Mouse (Mus musculus) liver, embryonic 11.5 days (tissue): ENCODE results near the gene Crxos. TPM values are rescaled to one million over a fixed set of nuclear protein-coding genes. Genes with fewer than 3 reads are reported as not detected.

ENCODE experiments used
- ATAC-seq: fragments of 200-750 bp; cut with Nextera tagmentation; replicated peaks from 2 replicates; pipeline ENCODE4 v1.8.0; 2017; ENCODE audit warnings: moderate number of reproducible peaks, mild to moderate bottlenecking, moderate TSS enrichment, moderate library complexity; ENCODE audit not compliant: low FRiP score
- DNase-seq: peaks from one replicate; pipeline ENCODE4 v3.0.0-alpha.2; 2017; ENCODE audit warnings: low spot score
- H3K27ac ChIP-seq: fragments of 300-500 bp; sonication (generic); 2 replicates; pipeline ENCODE4 v1.5.1; 2014; ENCODE audit warnings: mild to moderate bottlenecking, low read depth, low read length, control low read depth
- H3K27me3 ChIP-seq: fragments of 300-500 bp; sonication (generic); replicated peaks from 2 replicates; pipeline ENCODE4 v1.6.1; 2014; ENCODE audit warnings: low read length, mixed read lengths; ENCODE audit not compliant: control insufficient read depth, insufficient read depth
- H3K36me3 ChIP-seq: fragments of 300-500 bp; sonication (generic); 2 replicates; pipeline ENCODE4 v1.6.1; 2014; ENCODE audit warnings: mild to moderate bottlenecking, low read length, moderate library complexity, mixed read lengths; ENCODE audit not compliant: control insufficient read depth, insufficient read depth
- H3K4me1 ChIP-seq: fragments of 300-500 bp; sonication (generic); replicated peaks from 2 replicates; pipeline ENCODE4 v1.6.1; 2014; ENCODE audit warnings: low read length, mixed read lengths; ENCODE audit not compliant: control insufficient read depth, insufficient read depth
- H3K4me2 ChIP-seq: fragments of 300-500 bp; sonication (generic); 2 replicates; pipeline ENCODE4 v1.6.1; 2014; ENCODE audit warnings: mild to moderate bottlenecking, control low read depth, moderate library complexity
- H3K4me3 ChIP-seq: fragments of 300-500 bp; sonication (generic); 2 replicates; pipeline ENCODE4 v1.5.1; 2014; ENCODE audit warnings: low read depth, low read length, control low read depth
- H3K9ac ChIP-seq: fragments of 300-500 bp; sonication (generic); 2 replicates; pipeline ENCODE4 v1.6.1; 2014; ENCODE audit warnings: low read depth, low read length, control low read depth
- H3K9me3 ChIP-seq: fragments of 300-500 bp; sonication (generic); 2 replicates; pipeline ENCODE4 v1.6.1; 2016; ENCODE audit warnings: low read length, inconsistent platforms, mixed read lengths; ENCODE audit not compliant: control insufficient read depth
- WGBS: fragments of 180-500 bp; shearing (Covaris S2); extraction: QIAGEN DNeasy Blood & Tissue Kit; methylation state at CpG from one replicate; pipeline ENCODE4 v1.1.7; 2014; 5-methylcytosine and 5-hydroxymethylcytosine counted together
- polyA plus RNA-seq: library from polyadenylated mRNA; unstranded; fragments of >200 nt; fragmentation: Nextera tagmentation; extraction: Ambion mirVana; gene quantifications from 2 replicates; pipeline ENCODE4 v1.2.1, GENCODE M21; 2014

Gene Crxos
- polyA plus RNA-seq = not detected in 2 replicates

DNA sequence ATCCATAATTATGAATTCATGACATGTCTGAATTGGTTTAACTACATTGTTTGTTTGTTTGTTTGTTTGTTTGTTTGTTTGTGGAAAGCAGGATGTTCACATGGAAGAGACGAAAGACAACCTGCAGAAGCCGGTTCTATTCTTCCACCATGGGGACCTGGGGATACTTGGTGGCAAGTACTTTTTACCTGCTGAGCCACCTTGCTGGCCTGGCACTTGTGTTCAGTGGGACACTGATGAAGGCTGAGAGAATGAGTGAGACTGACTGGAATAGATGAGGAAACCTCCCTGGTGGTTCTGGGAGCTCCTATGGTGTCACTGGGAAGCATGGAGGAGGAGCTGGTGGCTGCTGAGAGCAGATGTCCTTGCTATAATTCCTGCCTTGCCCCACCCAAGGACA lies at the start of gene Crxos:
Gene Crxos, plus strand, starts transcription at position 301 of the 400 bp plus-strand sequence.
- ATAC-seq (no peak), DNase-seq (no peak)
- Histone ChIP-seq H3K9ac (no peak within 1 kb of the TSS), H3K4me2 (no peak within 1 kb of the TSS), H3K27me3 (no peaks in the 10 kb centered on the region), H3K4me1 (no peaks in the 10 kb centered on the region), H3K9me3 (no peaks in the 10 kb centered on the region), H3K4me3 (no peak within 1 kb of the TSS), H3K36me3 (no peaks in the 10 kb centered on the region), H3K27ac (no peak within 1 kb of the TSS)
- WGBS = 79% methylated on average over 2 of the region's 2 CpGs

DNA sequence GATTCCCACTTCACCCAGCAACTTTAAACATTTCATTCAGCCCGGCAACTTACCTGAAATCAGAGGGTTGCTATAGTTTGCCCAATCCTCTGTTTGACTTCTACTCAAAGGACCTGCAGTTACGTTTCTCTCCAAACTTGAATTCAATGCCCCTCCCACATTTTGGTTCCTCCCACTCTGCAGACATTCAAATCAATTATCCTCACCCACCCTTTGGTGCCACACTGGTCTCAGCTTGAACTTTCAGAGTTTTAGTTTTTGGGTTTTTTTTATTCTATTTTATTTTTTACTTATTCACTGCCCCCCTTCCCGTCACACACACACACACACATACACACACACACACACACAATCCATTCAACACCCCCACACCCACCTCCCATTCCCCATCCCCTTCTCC lies 42.8 kb upstream of the Crxos start, which contains the start of gene Obox6:
Gene Obox6, minus strand, starts transcription at position 101 of the 400 bp plus-strand sequence.
- Histone ChIP-seq H3K36me3 (no peaks in the 10 kb centered on the region), H3K27ac (no peak within 1 kb of the TSS), H3K27me3 (no peaks in the 10 kb centered on the region), H3K9ac (no peak within 1 kb of the TSS), H3K9me3 (peaks cover 8% of the 10 kb centered on the region), H3K4me3 (no peak within 1 kb of the TSS), H3K4me2 (no peak within 1 kb of the TSS), H3K4me1 (no peaks in the 10 kb centered on the region)
- ATAC-seq = no peak
- DNase-seq = no peak
- WGBS = 82% methylated on average over 3 of the region's 3 CpGs

GRCm38 (mm10) chr7:15859657-15860056 lies 22.8 kb upstream of the Crxos start:
- 31% methylated on average over 2 of the region's 2 CpGs for WGBS
- H3K4me1 ChIP-seq = no peaks in the 10 kb centered on the region
- H3K27ac ChIP-seq = no peak overlapping the region

GRCm38 (mm10) chr7:15864104-15864503 lies 18.3 kb upstream of the Crxos start:
- Histone ChIP-seq H3K4me2 (no peak overlapping the region), H3K27ac (no peak overlapping the region), H3K9me3 (no peaks in the 10 kb centered on the region), H3K4me3 (no peak overlapping the region), H3K4me1 (no peaks in the 10 kb centered on the region), H3K36me3 (no peaks in the 10 kb centered on the region), H3K9ac (no peak overlapping the region), H3K27me3 (no peaks in the 10 kb centered on the region)
- DNase-seq (no peak), ATAC-seq (no peak)
- 69% methylated on average over 4 of the region's 4 CpGs for WGBS

More at GRCm38 (mm10) chr7:15859657-15860056, 22.8 kb upstream of the Crxos start:
- Histone ChIP-seq H3K4me3 (no peak overlapping the region), H3K27me3 (no peaks in the 10 kb centered on the region), H3K9ac (no peak overlapping the region), H3K9me3 (no peaks in the 10 kb centered on the region), H3K4me2 (no peak overlapping the region), H3K36me3 (no peaks in the 10 kb centered on the region)
- ATAC-seq (no peak), DNase-seq (no peak)

DNA sequence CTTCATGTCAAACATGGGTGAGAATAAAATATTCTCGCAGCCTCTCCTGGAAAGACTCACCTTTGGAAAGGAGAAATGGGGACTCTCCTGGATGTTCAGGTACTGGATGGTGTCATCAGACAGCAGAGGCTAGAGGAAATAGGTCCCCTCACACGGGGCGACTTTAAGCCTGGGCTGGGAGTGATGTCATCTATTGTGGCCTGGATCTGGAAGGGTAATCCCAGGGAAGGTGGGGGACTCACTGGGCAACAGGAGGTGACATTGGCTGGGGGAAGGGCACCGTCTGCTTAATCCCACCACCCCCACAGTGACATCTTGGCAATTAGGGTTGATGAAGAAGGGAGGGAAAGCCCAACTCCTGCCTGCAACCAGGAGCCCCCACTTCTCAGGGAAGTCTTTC lies 2.7 kb upstream of the Crxos start, which contains the start of gene Crx:
Gene Crx, minus strand, starts transcription at position 213 of the 400 bp plus-strand sequence.
- H3K4me3 ChIP-seq = no peak within 1 kb of the TSS
- H3K9ac ChIP-seq = no peak within 1 kb of the TSS
- H3K9me3 ChIP-seq = no peaks in the 10 kb centered on the region
- no peak within 1 kb of the TSS for H3K27ac ChIP-seq
- H3K4me2 ChIP-seq = no peak within 1 kb of the TSS
- H3K4me1 ChIP-seq = no peaks in the 10 kb centered on the region
- no peaks in the 10 kb centered on the region for H3K27me3 ChIP-seq
- no peak for ATAC-seq
- DNase-seq = no peak
- 30% methylated on average over 4 of the region's 4 CpGs for WGBS
- H3K36me3 ChIP-seq = no peaks in the 10 kb centered on the region

DNA sequence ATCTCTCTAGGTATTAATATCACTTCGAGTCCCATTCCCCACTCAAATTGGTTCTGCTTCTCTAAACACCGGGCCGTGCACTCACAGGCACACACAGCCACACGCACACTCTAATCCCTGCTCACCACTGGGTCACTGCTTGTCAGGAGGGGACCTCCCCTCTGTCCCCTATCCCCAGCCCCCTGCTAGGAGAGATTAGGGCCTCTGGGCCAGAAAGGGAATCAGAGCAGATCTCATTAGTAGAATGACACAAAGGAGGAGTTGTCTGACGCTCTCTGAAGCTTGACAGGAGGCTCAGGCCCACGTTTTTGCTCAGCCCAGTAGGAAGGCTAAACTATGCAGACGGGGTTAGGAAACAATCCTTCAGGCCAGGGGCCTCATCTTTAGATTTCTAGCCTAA lies 1.0 kb upstream of the Crxos start:
- Histone ChIP-seq H3K27me3 (no peaks in the 10 kb centered on the region), H3K4me3 (no peak overlapping the region), H3K36me3 (no peaks in the 10 kb centered on the region), H3K4me2 (no peak overlapping the region), H3K4me1 (no peaks in the 10 kb centered on the region), H3K9ac (no peak overlapping the region), H3K9me3 (no peaks in the 10 kb centered on the region), H3K27ac (no peak overlapping the region)
- DNase-seq (no peak), ATAC-seq (no peak)
- WGBS = 22% methylated on average over 7 of the region's 7 CpGs

DNA sequence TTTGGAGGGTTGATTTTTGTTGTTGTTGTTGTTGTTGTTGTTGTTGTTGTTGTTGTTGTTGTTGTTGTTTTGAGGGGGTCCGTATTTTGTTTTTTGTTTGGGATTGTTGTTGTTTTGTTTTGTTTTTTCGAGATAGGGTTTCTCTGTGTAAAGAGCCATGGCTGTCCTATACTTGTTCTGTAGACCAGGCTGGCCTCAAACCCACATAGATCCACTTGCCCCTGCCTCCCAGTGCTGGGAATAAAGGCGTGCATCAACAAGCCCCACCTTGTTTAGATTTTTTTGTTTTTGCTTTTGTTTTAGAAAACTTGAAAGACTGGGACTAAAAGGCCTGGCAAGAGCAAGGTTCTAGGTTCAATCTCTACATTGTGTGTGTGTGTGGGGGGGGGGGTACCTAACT lies 586 bp upstream of the Crxos start:
- no peak for DNase-seq
- H3K4me2 ChIP-seq = no peak overlapping the region
- H3K4me1 ChIP-seq = no peaks in the 10 kb centered on the region
- no peak overlapping the region for H3K4me3 ChIP-seq
- H3K9me3 ChIP-seq = no peaks in the 10 kb centered on the region
- H3K27ac ChIP-seq = no peak overlapping the region
- H3K36me3 ChIP-seq = no peaks in the 10 kb centered on the region
- 67% methylated on average over 3 of the region's 3 CpGs for WGBS
- no peak overlapping the region for H3K9ac ChIP-seq
- no peaks in the 10 kb centered on the region for H3K27me3 ChIP-seq
- no peak for ATAC-seq

DNA sequence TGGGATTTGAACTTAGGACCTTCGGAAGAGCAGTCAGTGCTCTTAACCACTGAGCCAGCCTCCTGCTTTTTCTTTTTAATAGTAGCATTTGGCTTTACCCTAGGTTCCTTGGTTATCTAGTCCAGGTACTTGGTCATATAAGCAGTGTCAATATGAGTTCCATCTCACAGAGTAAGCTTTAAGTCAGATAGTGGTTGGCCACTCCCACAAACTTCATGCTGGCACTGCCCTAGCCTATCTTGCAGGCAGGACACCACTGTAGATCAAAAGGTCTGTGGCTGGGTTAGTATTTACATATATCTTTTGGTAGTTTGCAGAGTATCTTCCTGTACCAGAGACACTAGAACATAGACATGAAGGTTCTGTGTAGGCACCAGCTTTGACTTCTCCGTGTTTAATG lies 1.7 kb downstream of the Crxos start:
- Histone ChIP-seq H3K27ac (no peak overlapping the region), H3K36me3 (no peaks in the 10 kb centered on the region), H3K9me3 (no peaks in the 10 kb centered on the region), H3K4me1 (no peaks in the 10 kb centered on the region), H3K4me3 (no peak overlapping the region), H3K27me3 (no peaks in the 10 kb centered on the region), H3K4me2 (no peak overlapping the region), H3K9ac (no peak overlapping the region)
- ATAC-seq (no peak; the same call in 1 of the 2 replicates), DNase-seq (no peak)
- WGBS = 81% methylated on average over 2 of the region's 2 CpGs

GRCm38 (mm10) chr7:15894251-15894650 lies 11.8 kb downstream of the Crxos start:
- no peaks in the 10 kb centered on the region for H3K27me3 ChIP-seq
- H3K4me2 ChIP-seq = no peak overlapping the region
- H3K27ac ChIP-seq = no peak overlapping the region
- H3K9me3 ChIP-seq = no peaks in the 10 kb centered on the region
- H3K36me3 ChIP-seq = no peaks in the 10 kb centered on the region
- 62% methylated on average over 1 of the region's 1 CpGs for WGBS
- no peak for DNase-seq
- no peak overlapping the region for H3K9ac ChIP-seq
- ATAC-seq = no peak
- H3K4me3 ChIP-seq = no peak overlapping the region
- H3K4me1 ChIP-seq = no peaks in the 10 kb centered on the region
